Mouse (Mus musculus): ENCODE results near the gene Cd81.

GRCm38 (mm10) chr7:143017181-143017580 lies 35.4 kb upstream of the Cd81 start:
- TF ChIP-seq CTCF (IDR thresholded peaks at IDR 0.05; ENCODE audit: control insufficient read depth, insufficient read depth, insufficient read length) (no peak), MYOG (IDR thresholded peaks at IDR 0.05; ENCODE audit: control insufficient read depth, extremely low read depth, insufficient read length) (no peak), USF1 (IDR thresholded peaks at IDR 0.05; ENCODE audit: low read depth) (no peak), MAX (IDR thresholded peaks at IDR 0.05) (no peak), MYOD1 (IDR thresholded peaks at IDR 0.05; ENCODE audit: control insufficient read depth, insufficient read length, low read depth) (no peak)

Data from C2C12 (cell line).